Mouse (Mus musculus) lung, postnatal 0 days (tissue): Measurements from ENCODE around the gene Slc13a2.

Experiments
- CTCF ChIP-seq: IDR thresholded peaks from 2 replicates; pipeline ENCODE4 v1.5.1; 2016; ENCODE audit warnings: antibody characterized with exemption, mild to moderate bottlenecking
- EP300 ChIP-seq: IDR thresholded peaks from 2 replicates; pipeline ENCODE4 v1.6.1; 2016; ENCODE audit warnings: antibody characterized with exemption, mild to moderate bottlenecking, control low read depth

- TF ChIP-seq EP300 (no peak), CTCF (no peak)
Observed at GRCm38 (mm10) chr11:78434052-78434451, 12.0 kb upstream of the Slc13a2 start.
